Mouse (Mus musculus): ENCODE measurements around the gene Ovol2. TPM values are rescaled to one million over a fixed set of nuclear protein-coding genes. Genes with fewer than 3 reads are reported as not detected.
A peak's percentile ranks its signal among the peaks of the same experiment; 100 is the strongest.

Gene Ovol2
- total RNA-seq, 1 experiment from 2014 or later = not detected

DNA sequence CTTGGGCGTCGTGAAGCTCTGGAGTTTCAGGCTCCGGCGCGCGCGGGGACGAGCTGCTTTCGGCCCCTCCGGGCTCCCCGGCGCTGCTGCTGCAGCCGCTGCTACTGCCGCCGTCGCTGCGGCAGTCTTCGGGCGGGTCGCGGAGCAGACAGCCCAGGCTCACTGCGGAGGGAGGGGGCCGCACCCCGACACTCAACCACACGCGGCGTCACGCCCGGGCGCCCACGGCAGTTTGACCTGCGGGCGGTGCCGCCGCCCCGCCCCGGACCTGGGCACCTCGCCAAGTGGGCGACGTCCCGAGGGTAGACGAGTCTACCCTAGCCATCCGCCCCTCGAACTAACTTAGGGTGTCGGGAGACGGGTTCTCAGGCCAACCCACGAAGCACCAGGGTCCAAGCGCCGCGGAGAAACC lies 980 bp downstream of the Ovol2 start:
- peak in 1 of 2 experiments; percentile 35; a peak in 2 of 4 replicates for ATAC-seq (replicated peaks in 1 of 2; ENCODE audit: insufficient read depth in 1 of 2, low FRiP score in 2 of 2, low TSS enrichment in 1 of 2, low read depth in 1 of 2, poor library complexity in 2 of 2, severe bottlenecking in 2 of 2)

DNA sequence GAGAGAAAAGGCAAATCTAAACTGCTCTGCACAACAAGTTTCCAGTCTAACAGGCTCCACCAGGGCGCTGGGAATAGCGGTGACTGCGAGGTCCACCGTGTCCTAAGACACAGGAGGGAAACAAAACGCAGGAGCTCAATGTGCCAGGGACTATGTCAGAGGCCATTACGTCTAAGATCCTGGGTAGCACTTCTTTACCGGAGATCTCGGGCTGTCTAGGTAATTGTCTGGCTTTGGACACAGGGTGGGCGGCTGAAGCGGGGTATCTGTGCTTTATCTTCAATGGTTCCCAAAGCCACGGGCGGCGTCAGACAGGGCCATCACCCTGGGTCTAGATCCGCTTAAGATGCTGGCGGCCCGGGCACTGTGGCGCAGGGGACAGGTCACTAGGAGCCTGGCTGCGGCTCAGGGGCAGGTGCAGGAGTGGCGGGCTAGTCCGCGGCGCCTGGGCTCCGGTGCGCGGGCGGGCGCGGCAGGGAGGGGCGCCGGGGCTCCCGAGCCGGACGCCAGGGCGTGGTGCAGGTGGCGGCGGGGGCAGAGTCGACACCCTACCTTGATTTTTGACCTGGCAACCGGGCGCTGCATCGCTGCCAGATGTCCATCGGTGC lies 1.5 kb downstream of the Ovol2 start:
- peak; percentile 17 to 29; a peak in 1 of 4 replicates for ATAC-seq (replicated peaks in 1 of 2; ENCODE audit: insufficient read depth in 1 of 2, low FRiP score in 2 of 2, low TSS enrichment in 1 of 2, low read depth in 1 of 2, poor library complexity in 2 of 2, severe bottlenecking in 2 of 2)

DNA sequence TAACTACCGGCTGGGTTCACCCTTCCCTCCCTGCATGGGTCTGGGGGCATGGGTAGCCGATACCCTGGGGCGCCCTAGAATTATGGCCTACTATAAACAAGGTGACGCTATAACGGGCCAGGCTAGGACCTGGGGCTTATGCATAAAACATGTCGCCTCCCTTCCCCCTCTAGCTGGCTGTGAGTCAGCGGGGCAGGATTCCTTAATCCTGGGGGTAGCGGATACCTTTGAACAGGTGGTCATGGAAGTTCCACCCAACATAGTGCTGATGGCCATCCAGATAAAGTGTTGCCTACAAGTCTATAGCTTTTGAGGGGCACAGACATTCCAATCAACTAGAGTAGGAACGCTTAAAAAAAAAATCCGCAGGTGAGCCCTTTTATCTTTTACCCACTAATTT lies 2.0 kb downstream of the Ovol2 start:
- no peak for ATAC-seq (replicated peaks in 1 of 2; ENCODE audit: insufficient read depth in 1 of 2, low FRiP score in 2 of 2, low TSS enrichment in 1 of 2, low read depth in 1 of 2, poor library complexity in 2 of 2, severe bottlenecking in 2 of 2)

DNA sequence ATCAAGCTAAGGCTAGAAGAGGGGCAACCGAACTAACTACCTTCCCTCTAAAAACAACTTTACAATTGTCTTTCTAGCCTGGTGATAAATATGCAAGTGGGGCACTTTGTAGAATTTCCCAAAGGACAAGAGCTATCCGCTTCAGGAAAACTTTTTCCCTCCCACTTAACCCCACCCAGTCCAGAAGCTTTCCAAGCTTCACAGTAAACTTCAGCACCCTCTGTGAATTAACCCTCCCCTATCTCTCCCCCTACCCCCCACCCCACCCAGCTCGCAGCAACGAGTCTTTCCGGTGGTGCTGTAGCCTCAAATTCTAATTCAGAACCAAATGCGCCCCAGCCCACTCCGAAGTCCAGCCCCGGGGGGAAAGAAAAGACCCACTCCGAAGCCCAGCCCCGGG lies 2.5 kb downstream of the Ovol2 start:
- ATAC-seq (replicated peaks in 1 of 2; ENCODE audit: insufficient read depth in 1 of 2, low FRiP score in 2 of 2, low TSS enrichment in 1 of 2, low read depth in 1 of 2, poor library complexity in 2 of 2, severe bottlenecking in 2 of 2) = no peak

DNA sequence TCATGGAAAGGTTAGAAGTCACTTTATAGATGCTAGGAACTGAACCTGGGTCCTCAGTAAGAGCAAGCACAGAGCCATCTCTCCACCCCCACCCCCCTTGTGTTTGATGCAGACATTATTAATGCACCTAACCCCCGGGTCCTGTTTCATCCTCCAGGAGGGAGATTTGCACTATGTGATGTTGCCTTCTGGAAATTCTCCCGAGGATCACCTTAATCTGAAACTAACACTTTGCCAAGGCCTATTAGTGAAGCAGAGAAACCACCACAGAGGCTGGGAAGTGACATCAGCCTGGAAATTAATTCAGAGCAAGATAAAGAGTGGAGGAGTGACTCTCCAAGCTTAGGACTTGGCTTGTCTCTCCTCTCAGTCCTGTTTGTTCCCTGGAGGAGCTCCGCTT lies 7.7 kb downstream of the Ovol2 start:
- no peak for ATAC-seq (replicated peaks in 1 of 2; ENCODE audit: insufficient read depth in 1 of 2, low FRiP score in 2 of 2, low TSS enrichment in 1 of 2, low read depth in 1 of 2, poor library complexity in 2 of 2, severe bottlenecking in 2 of 2)

DNA sequence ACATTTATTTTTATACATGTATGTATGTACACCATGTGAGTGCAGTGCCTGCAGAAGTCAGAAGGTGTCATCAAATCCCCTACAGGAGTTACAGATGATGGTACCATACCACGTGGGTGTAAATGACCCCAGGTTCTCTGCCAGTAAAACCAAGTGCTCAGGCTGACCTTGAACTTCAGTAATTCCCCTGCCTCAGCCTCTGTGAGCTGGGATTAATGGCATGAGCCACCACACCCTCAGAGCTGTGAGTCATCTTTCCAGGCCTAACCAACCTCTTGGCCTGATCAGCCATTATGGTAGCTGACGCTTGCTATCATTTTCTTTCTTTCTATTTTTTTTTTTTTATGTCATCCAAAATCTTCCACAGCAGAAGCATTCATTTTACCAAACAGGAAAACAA lies 20.6 kb downstream of the Ovol2 start:
- no peak for ATAC-seq (replicated peaks in 1 of 2; ENCODE audit: insufficient read depth in 1 of 2, low FRiP score in 2 of 2, low TSS enrichment in 1 of 2, low read depth in 1 of 2, poor library complexity in 2 of 2, severe bottlenecking in 2 of 2)

DNA sequence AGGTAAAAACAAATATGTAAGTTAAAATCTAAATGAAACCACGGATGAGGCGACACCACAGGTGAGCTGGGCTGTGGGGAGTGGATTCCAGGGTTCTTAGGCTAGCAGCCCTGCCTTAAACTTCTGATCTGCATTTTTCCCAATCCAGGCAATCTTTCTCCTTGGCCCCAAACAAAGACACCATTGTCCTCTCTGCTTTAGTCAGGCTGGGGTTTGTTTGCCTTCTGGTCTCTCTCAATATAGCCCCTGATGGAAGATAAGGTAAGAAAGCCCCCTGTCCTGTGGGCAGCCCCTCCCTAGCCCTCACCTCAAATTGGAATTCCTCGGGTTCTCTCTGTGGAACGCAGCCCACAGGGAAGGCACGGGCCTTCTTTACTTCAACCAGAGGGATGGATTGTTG lies 21.7 kb downstream of the Ovol2 start:
- no peak for ATAC-seq (replicated peaks in 1 of 2; ENCODE audit: insufficient read depth in 1 of 2, low FRiP score in 2 of 2, low TSS enrichment in 1 of 2, low read depth in 1 of 2, poor library complexity in 2 of 2, severe bottlenecking in 2 of 2)

DNA sequence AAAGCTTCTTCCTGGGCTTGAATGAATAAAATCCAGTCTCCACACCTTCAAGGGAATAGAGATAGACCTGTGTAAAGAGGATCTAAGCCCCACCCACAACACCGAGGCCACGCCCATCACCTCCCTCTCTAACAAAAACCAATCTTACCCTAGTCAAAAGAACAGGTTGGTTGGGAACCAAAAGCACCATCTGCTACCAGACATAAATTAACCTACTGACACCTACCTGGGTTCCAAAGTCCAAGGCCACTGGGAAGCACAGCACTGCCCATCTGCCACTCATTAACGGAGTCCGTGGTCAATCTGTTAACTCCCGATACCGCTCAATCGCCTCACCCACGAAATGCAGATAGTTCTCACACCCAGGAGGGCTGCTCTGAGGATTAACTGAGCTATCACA lies 23.4 kb downstream of the Ovol2 start:
- ATAC-seq (replicated peaks in 1 of 2; ENCODE audit: insufficient read depth in 1 of 2, low FRiP score in 2 of 2, low TSS enrichment in 1 of 2, low read depth in 1 of 2, poor library complexity in 2 of 2, severe bottlenecking in 2 of 2) = no peak

DNA sequence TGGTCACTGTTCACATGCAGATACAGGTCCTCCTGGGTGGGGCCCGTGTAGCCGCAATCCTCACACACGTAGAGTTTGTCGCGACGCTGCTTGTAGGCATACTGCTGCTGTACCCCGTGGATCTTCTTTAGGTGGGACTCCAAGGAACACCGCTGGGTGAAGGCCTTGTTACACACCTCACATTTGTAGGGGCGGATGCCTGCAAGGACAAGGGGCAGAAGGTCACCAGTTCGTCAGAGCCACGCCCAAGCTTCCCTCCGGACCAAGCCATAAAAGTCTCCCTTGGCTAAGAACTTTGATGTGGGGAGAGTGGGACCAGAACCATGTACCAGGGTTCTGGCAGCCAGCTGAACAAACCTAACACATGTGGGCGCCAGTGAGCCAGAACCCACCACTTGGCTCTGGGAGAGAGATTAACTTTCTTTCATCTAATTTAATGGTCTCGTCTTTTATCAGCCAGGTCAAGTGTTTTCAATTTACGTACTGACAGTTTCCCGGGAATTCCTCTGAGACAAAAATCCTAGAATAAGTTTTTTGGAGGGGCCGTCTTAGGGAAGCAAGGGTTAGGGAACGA lies 26.1 kb downstream of the Ovol2 start:
- no peak for ATAC-seq (replicated peaks in 1 of 2; ENCODE audit: insufficient read depth in 1 of 2, low FRiP score in 2 of 2, low TSS enrichment in 1 of 2, low read depth in 1 of 2, poor library complexity in 2 of 2, severe bottlenecking in 2 of 2)

DNA sequence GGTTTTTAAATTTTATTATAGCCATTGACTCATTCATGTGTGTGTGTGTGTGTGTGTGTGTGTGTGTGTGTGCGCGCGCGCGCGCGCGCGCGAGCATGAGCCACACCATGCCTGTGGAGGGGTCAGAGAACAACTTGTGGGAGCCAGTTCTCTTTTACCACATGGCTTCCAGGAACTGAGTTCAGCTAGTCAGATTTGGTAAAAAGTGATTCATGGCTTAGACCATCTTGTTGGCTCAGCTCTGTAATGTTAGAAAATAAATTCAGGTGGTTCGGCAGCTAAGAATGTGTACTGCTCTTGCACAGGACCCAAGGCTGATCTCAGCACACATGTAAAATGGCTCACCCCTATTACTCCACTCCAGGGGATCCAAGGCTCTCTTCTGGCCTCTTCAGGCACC lies 30.8 kb downstream of the Ovol2 start:
- no peak for ATAC-seq (replicated peaks in 1 of 2; ENCODE audit: insufficient read depth in 1 of 2, low FRiP score in 2 of 2, low TSS enrichment in 1 of 2, low read depth in 1 of 2, poor library complexity in 2 of 2, severe bottlenecking in 2 of 2)

DNA sequence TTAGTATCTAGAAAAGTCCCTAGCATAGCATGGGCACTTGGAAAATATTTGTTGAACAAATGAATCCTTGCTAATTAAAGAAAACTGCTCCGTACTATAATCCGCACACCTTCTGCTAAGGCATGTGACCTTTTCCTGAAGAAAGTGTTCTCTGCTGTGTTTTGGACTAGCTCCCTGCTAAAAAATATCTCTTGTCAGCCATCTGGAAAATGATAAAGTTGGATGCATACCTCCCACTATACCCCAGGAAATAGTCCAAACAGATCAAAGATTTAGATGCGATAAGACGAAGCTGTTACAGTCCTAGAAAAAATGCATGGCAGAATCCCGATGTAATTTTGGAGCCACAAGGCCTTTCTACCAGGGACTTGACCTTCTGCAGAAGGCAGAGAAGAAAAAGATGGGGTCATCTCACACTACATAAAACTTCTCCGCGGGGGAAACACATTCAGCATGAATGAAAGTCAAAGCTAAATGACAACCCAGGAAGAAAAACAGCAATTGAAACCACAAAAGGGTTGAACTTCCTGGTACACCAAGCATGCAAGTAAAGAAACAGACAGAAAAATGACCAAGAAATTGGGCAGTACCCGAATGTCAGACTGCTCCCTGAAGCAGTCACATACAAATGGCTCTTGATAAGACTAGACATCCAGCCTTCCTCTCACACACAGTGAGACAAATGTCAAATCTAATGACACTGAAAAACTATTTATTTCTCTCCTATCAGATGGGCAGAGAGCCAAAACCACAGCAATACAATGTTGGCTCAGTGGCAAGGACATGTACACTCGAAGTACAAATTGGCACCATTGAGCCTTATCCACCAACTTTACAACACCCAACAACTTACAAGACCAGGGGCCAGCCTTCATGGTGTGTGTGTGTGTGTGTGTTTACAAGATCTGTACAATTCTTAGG lies 31.9 kb downstream of the Ovol2 start:
- peak; percentile 43 to 54 for ATAC-seq (replicated peaks in 1 of 2; ENCODE audit: insufficient read depth in 1 of 2, low FRiP score in 2 of 2, low TSS enrichment in 1 of 2, low read depth in 1 of 2, poor library complexity in 2 of 2, severe bottlenecking in 2 of 2)

DNA sequence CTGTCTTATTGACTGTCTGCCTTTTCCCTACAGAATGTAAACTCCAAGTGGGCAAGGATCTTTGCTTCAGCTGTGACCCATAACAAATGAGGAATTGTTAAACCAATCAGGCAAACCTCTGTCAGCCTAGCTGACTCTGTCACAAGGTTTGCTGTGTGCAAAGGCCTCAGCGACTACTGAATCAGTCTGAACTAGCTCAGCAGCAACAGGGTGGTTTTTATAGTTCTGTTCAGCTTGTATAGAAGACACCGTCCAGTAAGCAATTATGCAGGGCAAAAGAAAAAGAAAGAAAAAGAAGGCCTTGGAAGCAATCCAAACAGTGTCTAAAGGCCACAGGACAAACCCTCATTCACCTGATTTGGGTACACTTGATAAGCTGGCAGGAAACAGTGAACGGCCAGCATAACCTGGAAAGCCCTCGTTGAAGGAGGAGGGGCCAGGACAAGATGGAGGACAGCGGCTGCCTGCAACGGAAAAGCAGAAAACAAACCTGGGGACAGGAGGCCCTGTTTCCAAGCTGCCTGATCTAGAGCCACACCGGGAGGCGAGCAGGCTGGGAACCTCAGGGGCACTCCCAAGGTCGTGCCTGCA lies 36.7 kb downstream of the Ovol2 start:
- peak in 1 of 2 experiments; percentile 22; a peak in 3 of 4 replicates for ATAC-seq (replicated peaks in 1 of 2; ENCODE audit: insufficient read depth in 1 of 2, low FRiP score in 2 of 2, low TSS enrichment in 1 of 2, low read depth in 1 of 2, poor library complexity in 2 of 2, severe bottlenecking in 2 of 2)

DNA sequence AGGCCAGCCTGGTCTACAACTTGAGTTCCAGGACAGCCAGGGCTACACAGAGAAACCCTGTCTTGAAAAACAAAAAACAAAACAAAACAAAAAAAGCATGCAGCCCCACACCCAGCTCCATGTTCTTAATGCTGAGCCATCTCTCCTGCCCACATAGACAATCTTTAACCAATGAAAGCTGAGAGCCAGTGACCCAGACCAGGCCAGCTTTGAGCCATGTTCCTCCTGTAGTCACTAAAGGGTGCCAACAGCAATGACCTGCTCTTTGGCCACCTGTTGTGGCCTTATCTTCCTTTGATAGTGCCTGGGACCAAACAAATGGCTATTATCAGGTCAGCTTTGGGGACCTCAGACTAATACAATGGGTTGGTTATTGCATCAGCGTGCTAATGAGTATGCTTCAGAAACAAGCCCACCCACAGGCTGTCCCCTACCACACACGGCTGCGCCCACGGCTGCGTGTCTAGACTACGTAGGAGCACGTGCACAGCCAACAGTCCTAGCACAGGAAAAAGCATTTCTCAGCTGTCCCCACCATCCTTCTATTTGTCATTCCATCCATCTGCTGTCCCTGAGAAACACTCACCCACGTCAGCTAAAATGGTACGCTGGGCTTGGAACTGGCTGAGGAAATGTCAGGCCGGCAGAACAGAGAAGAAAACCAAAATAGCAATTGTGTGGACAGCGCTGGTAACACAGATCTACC lies 40.2 kb downstream of the Ovol2 start:
- ATAC-seq (replicated peaks in 1 of 2; ENCODE audit: insufficient read depth in 1 of 2, low FRiP score in 2 of 2, low TSS enrichment in 1 of 2, low read depth in 1 of 2, poor library complexity in 2 of 2, severe bottlenecking in 2 of 2) = no peak

DNA sequence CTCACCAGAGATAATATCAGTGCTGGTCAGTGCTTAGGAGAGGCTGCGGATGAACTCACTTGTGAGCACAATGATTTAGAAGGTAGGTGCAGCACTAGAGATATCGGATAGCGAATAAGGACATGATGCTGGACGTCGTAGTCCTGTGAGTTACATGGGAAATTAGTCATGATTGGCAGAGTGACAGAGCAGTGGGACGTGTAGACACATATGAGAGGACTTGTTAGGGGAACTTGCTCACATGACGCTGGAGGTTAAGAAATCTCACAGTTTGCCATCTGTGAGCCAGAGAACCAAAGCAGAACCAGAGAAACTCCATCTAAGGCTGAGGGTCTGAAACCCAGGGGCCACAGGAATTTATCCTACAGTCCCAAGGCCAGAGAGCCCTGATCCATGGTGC lies 41.6 kb downstream of the Ovol2 start:
- no peak for ATAC-seq (replicated peaks in 1 of 2; ENCODE audit: insufficient read depth in 1 of 2, low FRiP score in 2 of 2, low TSS enrichment in 1 of 2, low read depth in 1 of 2, poor library complexity in 2 of 2, severe bottlenecking in 2 of 2)

DNA sequence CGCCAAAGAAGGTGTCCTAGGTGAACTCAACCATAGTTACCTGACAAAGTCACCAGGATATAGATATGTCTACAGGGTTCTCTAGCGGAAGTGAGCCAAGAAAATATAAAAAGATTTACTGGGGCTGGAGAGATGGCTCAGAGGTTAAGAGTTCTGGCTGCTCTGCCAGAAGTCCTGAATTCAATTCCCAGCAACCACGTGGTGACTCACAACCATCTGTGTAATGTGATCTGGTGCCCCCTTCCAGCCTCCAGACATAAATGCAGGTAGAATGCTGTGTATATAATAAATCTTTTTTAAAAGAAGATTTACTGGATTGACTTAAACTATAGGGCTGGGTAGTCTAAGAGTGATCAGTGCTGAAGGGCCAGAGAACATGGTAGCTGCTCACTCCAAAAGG lies 50.5 kb downstream of the Ovol2 start:
- ATAC-seq (replicated peaks in 1 of 2; ENCODE audit: insufficient read depth in 1 of 2, low FRiP score in 2 of 2, low TSS enrichment in 1 of 2, low read depth in 1 of 2, poor library complexity in 2 of 2, severe bottlenecking in 2 of 2) = no peak

DNA sequence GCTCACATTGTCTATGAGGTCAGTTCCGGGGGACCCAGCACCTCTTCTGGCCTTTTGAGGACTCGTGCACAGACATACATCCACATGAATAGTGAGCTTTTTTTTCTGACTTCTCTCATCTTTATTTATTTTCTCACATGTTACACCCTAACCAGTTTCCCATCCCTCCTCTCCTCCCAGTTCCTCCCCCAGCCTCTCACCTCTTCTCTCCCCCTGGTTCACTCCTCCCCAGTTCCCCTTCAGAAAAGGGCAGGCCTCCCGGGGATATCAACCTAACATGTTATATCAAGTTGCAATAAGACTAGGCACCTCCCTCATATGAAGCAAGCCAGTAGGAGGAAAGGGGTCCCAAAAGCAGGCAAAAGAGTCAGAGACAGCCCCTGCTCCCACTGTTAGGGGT lies 51.4 kb downstream of the Ovol2 start:
- ATAC-seq (replicated peaks in 1 of 2; ENCODE audit: insufficient read depth in 1 of 2, low FRiP score in 2 of 2, low TSS enrichment in 1 of 2, low read depth in 1 of 2, poor library complexity in 2 of 2, severe bottlenecking in 2 of 2) = no peak

DNA sequence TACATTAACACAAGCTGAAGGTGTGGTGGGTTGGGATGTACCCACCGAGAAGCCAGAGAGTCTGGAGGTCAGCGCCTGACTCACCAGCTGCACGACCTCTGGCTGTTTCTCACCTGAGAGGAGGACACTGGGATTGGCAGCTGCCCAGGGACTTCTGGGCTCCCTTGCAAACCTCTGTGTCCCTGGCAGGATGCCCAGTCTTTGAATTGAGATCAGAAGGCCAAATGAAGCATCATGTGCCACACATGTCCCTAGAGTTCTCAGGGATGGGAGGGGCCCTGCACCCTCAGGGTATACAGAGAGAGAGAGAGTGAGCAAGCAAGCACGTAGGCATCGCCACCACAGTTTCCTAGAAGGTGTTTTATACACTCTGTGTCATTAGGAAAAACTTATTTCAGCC lies 52.2 kb downstream of the Ovol2 start:
- ATAC-seq (replicated peaks in 1 of 2; ENCODE audit: insufficient read depth in 1 of 2, low FRiP score in 2 of 2, low TSS enrichment in 1 of 2, low read depth in 1 of 2, poor library complexity in 2 of 2, severe bottlenecking in 2 of 2) = 0 out of 4 replicates have a peak, but pooled peaks of 1 of the 2 experiments have one; percentile 16
